Mouse (Mus musculus) ES-E14 (cell line): ENCODE data around the gene Pigx. TPM values are rescaled to one million over a fixed set of nuclear protein-coding genes. Genes with fewer than 3 reads are reported as not detected.
A peak's percentile ranks its signal among the peaks of the same experiment; 100 is the strongest.
"Not testable (repeated sequence)": the region's sequence is repeated elsewhere in the genome, so short reads cannot be mapped to it uniquely, and the experiment has no call there.

Experiments
- DNase-seq: peaks from one replicate; pipeline ENCODE4 v3.0.0-alpha.2; 2013; ENCODE audit warnings: low read depth, low spot score
- H3K27ac ChIP-seq: 2 replicates; pipeline ENCODE4 v1.5.1; 2012; ENCODE audit warnings: low read depth, mild to moderate bottlenecking, low read length, moderate library complexity, mixed read lengths; ENCODE audit not compliant: poor library complexity, insufficient read depth, severe bottlenecking
- H3K36me3 ChIP-seq: 2 replicates; pipeline ENCODE4 v1.6.1; 2012; ENCODE audit warnings: mild to moderate bottlenecking, low read length, moderate library complexity, mixed read lengths; ENCODE audit not compliant: control insufficient read depth, poor library complexity, insufficient read depth, severe bottlenecking
- H3K4me1 ChIP-seq, 2 experiments: fragments of 150-350 bp in 1 of 2; sonication (generic) in 1 of 2; 2 replicates each; pipeline ENCODE4 v1.6.1; 2012; ENCODE audit warnings: low read length in 2 of 2, mild to moderate bottlenecking in 1 of 2, mixed read lengths in 1 of 2; ENCODE audit not compliant: control insufficient read depth in 2 of 2, insufficient read depth in 2 of 2, poor library complexity in 1 of 2
- H3K4me3 ChIP-seq, 2 experiments: fragments of 150-350 bp in 1 of 2; sonication (generic) in 1 of 2; 2 replicates each; pipeline ENCODE4 v1.5.1; 2012; ENCODE audit warnings: low read length in 2 of 2, low read depth in 1 of 2, mild to moderate bottlenecking in 1 of 2, mixed read lengths in 1 of 2; ENCODE audit not compliant: insufficient read depth in 1 of 2, poor library complexity in 1 of 2, severe bottlenecking in 1 of 2
- H3K9ac ChIP-seq: 2 replicates; pipeline ENCODE4 v1.6.1; 2012; ENCODE audit warnings: low read depth, mild to moderate bottlenecking, low read length, mixed read lengths; ENCODE audit not compliant: poor library complexity, insufficient read depth, severe bottlenecking
- H3K9me3 ChIP-seq: fragments of 150-350 bp; sonication (generic); 2 replicates; pipeline ENCODE4 v1.6.1; 2012; ENCODE audit warnings: low read depth, mild to moderate bottlenecking, low read length; ENCODE audit not compliant: control insufficient read depth, insufficient read depth
- CHD2 ChIP-seq: IDR thresholded peaks from 2 replicates; pipeline ENCODE4 v1.6.1; 2014; ENCODE audit warnings: mild to moderate bottlenecking, low read depth, low read length, inconsistent platforms
- HCFC1 ChIP-seq: IDR thresholded peaks from 2 replicates; pipeline ENCODE4 v1.6.1; 2012; ENCODE audit warnings: low read length, inconsistent platforms, borderline replicate concordance; ENCODE audit not compliant: insufficient read depth
- MAFK ChIP-seq: IDR thresholded peaks from 2 replicates; pipeline ENCODE4 v1.6.1; 2014; ENCODE audit warnings: mild to moderate bottlenecking, low read depth, low read length, inconsistent platforms; ENCODE audit not compliant: insufficient read depth
- ZC3H11A ChIP-seq: IDR thresholded peaks from 2 replicates; pipeline ENCODE4 v1.6.1; 2012; ENCODE audit warnings: low read depth, mild to moderate bottlenecking, inconsistent platforms, low read length, borderline replicate concordance
- ZNF384 ChIP-seq: IDR thresholded peaks from 2 replicates; pipeline ENCODE4 v1.6.1; 2012; ENCODE audit warnings: low read depth, low read length, inconsistent platforms
- in situ Hi-C, 2 experiments: fragments of 600-800 bp; cut with MboI; formaldehyde crosslinking; loops; one replicate each; pipeline ENCODE4 v1.15.1; 2025; ENCODE audit warnings: low sequenced_read_pairs in 2 of 2, inconsistent platforms in 1 of 2; ENCODE audit not compliant: unreplicated experiment in 2 of 2
- total RNA-seq: library from RNA; depleted of rRNA; stranded (reverse); fragments of 300-350 nt; gene quantifications from 2 replicates; pipeline ENCODE4 v1.2.3, GENCODE M21; 2012

Pigx gene
- total RNA-seq, 1 experiment: 59.5 TPM

DNA sequence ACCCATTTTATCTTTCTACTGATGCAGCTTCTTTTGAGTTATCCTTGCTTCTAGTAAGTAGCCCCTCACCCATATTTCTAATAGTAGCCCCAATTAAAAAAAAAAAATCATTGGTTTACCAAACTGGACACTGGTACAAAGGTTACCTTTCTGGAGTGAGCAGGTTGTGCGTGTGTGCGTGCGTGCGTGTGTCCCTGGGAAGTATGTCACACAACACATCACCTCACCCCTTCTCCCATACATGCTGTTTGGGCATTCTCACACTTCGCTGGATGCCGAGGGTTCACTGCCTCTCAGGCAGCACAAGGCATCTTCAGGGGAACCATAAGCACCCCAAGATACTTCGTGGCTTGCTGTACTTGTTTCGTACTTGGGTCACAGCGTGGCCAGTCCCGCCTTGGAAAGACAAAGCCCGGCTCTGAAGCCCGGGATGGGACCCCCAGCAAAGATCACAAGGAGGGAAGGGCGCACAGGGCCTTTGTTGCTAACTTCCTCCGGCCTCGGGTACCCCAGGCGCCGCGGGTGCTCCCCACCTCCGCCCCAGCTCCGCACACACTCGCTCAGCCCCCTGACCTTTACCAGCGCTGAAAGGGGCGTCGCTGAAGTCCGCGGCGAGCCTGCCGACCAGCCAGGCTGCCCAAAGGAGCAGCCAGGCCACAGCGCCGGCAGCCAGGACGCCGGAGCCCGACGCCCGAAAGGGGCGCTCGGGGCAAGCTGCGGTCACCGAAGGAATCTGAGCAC is 473 bp downstream of the Pigx start:
- H3K27ac ChIP-seq: peak overlapping the region; percentile 23; the same call in 1 of the 2 replicates
- DNase-seq: no peak
- H3K36me3 ChIP-seq: peaks cover 3% of the 10 kb centered on the region; the same call in 1 of the 2 replicates
- no peaks in the 10 kb centered on the region for H3K9me3 ChIP-seq
- peak overlapping the region; percentile 79 for H3K9ac ChIP-seq
- TF ChIP-seq HCFC1 (0 out of 2 replicates have a peak, but pooled peaks have one; percentile 36), CHD2 (no peak)
- in situ Hi-C loops: no loop called here
- peaks cover 0 to 3% of the 10 kb centered on the region in 2 experiments; a peak in 1 of 4 replicates for H3K4me1 ChIP-seq
- H3K4me3 ChIP-seq: peak overlapping the region; percentile 77 to 79

DNA sequence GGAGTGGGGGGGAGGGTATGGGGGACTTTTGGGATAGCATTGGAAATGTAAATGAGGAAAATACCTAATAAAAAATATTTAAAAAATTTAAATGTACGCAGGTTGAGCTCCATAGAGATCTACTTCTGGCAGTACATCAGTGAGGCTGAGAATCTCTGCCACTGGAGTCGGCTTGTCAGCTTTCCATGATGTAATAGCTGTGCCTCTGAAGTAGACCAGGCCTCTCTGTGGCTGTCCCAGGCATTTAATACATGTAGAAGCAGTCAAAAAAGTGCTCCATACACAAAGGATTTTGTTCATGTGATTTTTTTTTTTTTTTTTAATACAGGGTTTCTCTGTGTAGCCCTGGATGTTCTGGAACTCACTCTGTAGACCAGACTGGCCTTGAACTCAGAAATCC is 1.8 kb downstream of the Pigx start:
- H3K4me3 ChIP-seq, DNase-seq, H3K4me1 ChIP-seq, in situ Hi-C loops, H3K27ac ChIP-seq, H3K36me3 ChIP-seq, H3K9me3 ChIP-seq, H3K9ac ChIP-seq: not testable (repeated sequence)

DNA sequence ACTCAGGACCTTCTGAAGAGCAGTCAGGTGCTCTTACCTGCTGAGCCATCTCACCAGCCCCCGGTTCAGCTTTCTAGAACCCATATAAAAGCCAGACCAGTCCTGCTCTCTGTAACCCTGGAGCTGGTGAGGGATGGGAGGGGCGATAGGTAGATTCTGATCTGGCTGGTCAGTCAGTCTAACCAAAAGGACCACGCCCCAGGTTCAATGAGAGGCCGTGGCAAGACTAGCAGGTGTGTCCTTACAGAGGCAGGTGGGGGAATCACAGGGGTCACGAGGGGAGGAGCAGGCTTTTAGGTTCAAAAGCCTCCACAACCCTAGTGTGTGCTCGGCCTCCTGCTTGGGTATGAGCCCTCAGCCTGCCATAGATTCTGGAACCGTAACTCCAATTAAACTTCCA is 8.1 kb downstream of the Pigx start:
- Histone ChIP-seq H3K4me1 (peaks cover 3 to 5% of the 10 kb centered on the region in 2 experiments; a peak in 2 of 4 replicates), H3K27ac (no peak overlapping the region), H3K36me3 (peaks cover 8% of the 10 kb centered on the region; the same call in 1 of the 2 replicates), H3K9ac (no peak overlapping the region), H3K9me3 (no peaks in the 10 kb centered on the region), H3K4me3 (no peak overlapping the region)
- TF ChIP-seq MAFK (no peak), ZNF384 (no peak), CHD2 (no peak), HCFC1 (no peak), ZC3H11A (no peak)
- no peak for DNase-seq
- in situ Hi-C loops: no loop called here

DNA sequence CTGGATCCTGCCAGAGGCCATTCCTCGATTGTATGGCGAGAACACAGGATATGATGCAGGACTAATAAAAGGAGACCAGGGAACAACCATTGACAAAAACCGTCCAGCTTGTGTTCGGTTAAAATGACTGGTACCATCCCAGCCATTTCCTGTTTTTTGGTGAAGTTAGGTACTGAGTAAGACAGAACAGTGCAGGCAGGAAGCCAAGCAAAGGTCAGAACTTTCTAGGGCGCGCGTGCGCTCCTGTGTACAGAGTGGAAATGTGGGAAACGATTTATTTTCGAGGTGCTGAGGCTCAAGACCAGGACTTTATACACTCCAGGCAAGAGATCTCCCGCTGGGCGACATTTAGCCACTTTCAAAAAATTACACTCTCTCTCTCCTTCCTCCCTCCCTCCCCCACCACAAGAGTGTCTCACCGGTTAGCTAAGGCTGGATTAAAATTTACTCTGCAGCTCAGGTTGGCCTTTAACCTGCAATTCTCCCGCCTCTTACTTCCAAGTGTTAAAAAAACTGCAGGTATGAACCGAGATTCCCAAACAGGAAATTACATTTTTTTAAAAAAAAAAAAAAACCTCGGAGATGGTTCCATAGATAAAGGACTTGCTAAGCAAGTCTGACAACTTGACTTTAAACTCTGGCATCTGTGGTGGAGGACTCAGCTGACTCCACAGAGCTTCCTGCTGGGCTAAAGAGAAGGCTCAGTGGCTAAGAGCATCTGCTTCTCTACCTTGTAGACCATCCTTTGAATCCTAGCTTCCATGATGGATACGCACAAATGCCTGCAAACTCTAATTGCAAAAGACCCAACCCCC is 11.7 kb downstream of the Pigx start:
- Histone ChIP-seq H3K36me3 (peaks cover 8% of the 10 kb centered on the region; the same call in 1 of the 2 replicates), H3K9me3 (no peaks in the 10 kb centered on the region), H3K9ac (no peak overlapping the region), H3K4me1 (peaks cover 3 to 6% of the 10 kb centered on the region in 2 experiments; a peak in 2 of 4 replicates), H3K4me3 (no peak overlapping the region; a peak in 1 of 4 replicates), H3K27ac (no peak overlapping the region; the same call in 1 of the 2 replicates)
- in situ Hi-C loops: no loop called here
- no peak for DNase-seq
- peak; percentile 77; the same call in 1 of the 2 replicates for TF ChIP-seq ZNF384
- TF ChIP-seq MAFK: no peak
